Mouse (Mus musculus) layer of hippocampus, adult 6 months (tissue): Measurements from ENCODE around the gene Plekha3. TPM values are rescaled to one million over a fixed set of nuclear protein-coding genes. Genes with fewer than 3 reads are reported as not detected.

Experiments
- long read RNA-seq, 2 experiments: library from polyadenylated mRNA; unstranded; transcript quantifications; one replicate each; pipeline ENCODE4 v2.0.0; 2019 to 2020
- polyA plus RNA-seq: library from polyadenylated mRNA; unstranded; fragments of <200 nt; fragmentation: Nextera tagmentation; gene quantifications from 2 replicates; pipeline ENCODE4 v1.2.3, GENCODE M21; 2021

The Plekha3 gene
- polyA plus RNA-seq = 5.6 and 5.7 TPM in 2 replicates
- long read RNA-seq, experiment 1, partial matches to known transcripts = 11 of 13 reads
- long read RNA-seq, experiment 1, other reads (novel, unspliced or antisense) = 1 of 13 reads
- long read RNA-seq, experiment 2, partial matches to known transcripts = 3 of 5 reads
- long read RNA-seq, experiment 2, other reads (novel, unspliced or antisense) = 2 of 5 reads

DNA sequence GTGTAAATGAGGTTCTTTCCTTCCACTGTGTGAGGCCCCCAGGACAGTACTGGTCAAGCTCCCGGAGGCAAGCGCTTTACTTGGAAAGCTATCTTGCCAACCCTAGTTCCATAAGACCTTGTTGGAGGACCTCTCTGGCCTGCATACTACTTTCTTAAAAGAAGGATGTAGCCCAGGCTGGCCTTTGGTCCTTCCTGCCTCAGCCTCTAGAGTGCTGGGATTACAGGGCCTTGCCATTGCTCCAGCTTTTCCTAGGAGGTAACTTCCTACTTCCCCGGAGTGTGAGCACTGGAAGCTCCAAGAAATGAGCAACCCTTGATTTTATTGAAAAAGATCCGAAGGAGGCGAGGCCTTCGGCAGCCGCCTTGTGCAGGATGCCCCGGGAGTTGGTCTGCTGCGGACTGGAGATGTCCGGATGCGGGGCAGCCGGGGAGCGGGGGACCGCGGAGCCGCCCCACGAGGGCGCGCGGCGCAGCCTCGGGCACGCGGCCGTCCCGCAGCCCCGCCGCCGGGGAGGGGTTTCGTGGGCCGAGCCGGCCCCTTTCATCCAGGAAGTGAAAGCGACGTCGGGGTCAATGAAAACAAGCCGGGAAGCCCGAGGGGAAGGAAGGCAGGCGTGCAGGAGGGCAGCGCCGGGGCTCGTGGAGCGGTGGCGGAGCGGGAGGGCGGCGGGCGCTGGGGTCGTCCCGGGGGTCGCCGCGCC, at the start of gene Plekha3:
Plekha3 (plus strand) TSS at position 557 of the 703 bp plus-strand sequence.

DNA sequence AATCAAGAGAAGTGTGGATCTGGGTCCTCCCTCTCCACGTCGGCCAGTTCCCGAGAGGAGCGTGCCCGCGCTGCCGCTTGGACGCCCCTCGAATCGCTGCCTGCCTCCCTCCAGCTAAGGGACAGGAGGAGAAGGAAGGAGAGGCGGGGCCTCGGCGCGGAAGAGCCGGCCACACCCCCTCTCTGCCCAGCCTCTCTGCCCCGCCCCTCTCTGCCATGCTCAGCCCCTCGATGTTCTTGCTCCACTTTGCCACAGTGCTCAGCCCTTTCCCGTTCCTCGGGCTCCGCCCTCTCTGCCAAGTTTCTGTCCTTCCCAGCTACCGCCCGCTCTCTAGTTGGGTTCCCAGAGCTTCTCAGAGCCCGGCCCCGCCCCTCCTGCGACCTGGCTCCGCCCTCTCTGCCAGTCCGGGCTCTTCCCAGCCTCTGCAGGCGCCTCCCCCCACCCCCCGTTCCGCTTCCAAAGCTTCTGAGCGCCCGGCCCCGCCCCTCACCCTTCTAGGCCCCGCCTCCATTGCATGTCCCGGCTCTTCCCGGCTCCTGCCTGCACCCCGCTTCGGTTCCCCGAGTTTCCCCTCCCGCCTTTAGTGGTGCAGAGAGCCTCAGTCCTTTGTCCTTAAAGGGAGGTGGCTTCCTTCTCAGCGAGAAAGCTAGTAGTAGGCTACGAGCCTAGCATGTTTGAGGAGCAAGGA, 27.1 kb upstream of the Plekha3 start, which contains the start of the genes Prkra and Pjvk:
Prkra (minus strand) TSS at position 133 of the 688 bp plus-strand sequence.
Pjvk (plus strand) TSS at position 594 of the 688 bp plus-strand sequence.

DNA sequence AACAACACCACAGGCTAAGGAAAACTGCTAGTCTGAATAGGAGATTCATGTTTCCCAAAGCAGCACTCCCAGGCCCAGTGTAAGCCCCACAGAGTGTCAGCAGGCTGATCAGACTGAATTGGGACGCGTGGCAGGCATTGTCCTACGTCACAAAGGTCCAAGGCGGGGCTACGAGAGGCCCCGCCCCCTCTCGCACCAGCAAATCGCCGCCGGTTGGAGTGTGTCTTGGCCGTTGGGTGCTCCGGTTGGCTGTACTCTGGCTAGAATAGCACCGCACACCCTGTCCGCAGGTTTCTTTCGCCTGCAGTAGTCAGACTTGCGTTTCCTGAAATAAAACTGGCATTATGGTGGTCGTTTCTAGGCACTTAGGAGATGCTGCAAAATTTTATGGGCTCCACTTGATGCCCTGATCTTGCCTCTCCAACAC, 2.1 kb upstream of the Plekha3 start, which contains the start of gene Fkbp7:
Fkbp7 (minus strand) TSS at position 151 of the 427 bp plus-strand sequence.

Other genes with a start within 250 kb of the Plekha3 start
- gene Prkra, start 27.3 kb upstream of the Plekha3 start, polyA plus RNA-seq = 21.3 and 21.5 TPM in 2 replicates
- gene Pjvk, start 26.8 kb upstream of the Plekha3 start, polyA plus RNA-seq = 0.11 TPM in 1 of 2 replicates, not detected in the other
- 8.2 and 8.6 TPM in 2 replicates for gene Fkbp7, start 2.2 kb upstream of the Plekha3 start, polyA plus RNA-seq